Mouse (Mus musculus): ENCODE results near the gene Myof.

DNA sequence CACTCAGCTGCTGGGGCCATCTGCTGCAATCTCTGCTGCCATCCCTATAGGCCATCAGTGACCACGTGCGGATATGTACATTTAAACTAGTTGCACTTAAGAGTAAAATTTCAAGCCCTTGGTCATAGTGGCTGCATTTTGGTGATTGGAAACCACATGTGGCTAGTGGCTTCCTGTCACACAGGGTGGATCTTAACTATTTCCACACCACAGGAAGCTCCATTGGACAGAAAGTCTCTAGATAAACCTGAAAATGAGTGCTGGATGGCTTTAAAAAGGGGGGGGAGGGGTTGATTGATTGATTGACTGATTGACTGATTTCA, 9.7 kb downstream of the Myof start:
- TF ChIP-seq POLR2A (IDR thresholded peaks at IDR 0.05; ENCODE audit: control insufficient read depth, low read depth, low read length) (no peak), CTCF (IDR thresholded peaks at IDR 0.05; ENCODE audit: control insufficient read depth, insufficient read depth, insufficient replicate concordance, low read depth, low read length) (no peak)
